Mouse (Mus musculus): ENCODE data around the gene Btrc. TPM values are rescaled to one million over a fixed set of nuclear protein-coding genes. Genes with fewer than 3 reads are reported as not detected.
"Not testable (repeated sequence)": the region's sequence is repeated elsewhere in the genome, so short reads cannot be mapped to it uniquely, and the experiment has no call there.

The Btrc gene
- total and polyA plus RNA-seq, 3 experiments = 11.4 to 83.6 (median 26.9) TPM

- TF ChIP-seq CTCF (IDR thresholded peaks at IDR 0.05; ENCODE audit: low read depth, low read length) (no peak), GATA2 (IDR thresholded peaks at IDR 0.05; ENCODE audit: borderline replicate concordance, low read depth, low read length) (no peak), POLR2AphosphoS5 (IDR thresholded peaks at IDR 0.05; ENCODE audit: insufficient replicate concordance, low read depth, low read length) (no peak), GATA1 (IDR thresholded peaks at IDR 0.05; ENCODE audit: borderline replicate concordance, low read length) (no peak), TAL1 (conservative IDR thresholded peaks at IDR 0.05; ENCODE audit: low read depth, low read length) (no peak)
- ATAC-seq (ENCODE audit: extremely low read depth, insufficient number of reproducible peaks, low FRiP score, poor library complexity, severe bottlenecking) (no peak), DNase-seq (ENCODE audit: low spot score) (no peak)
- H3K4me3 ChIP-seq (ENCODE audit: low read depth, low read length) = no peak overlapping the region
- H3K36me3 ChIP-seq (replicated peaks) = peaks cover 13% of the 10 kb centered on the region
- H3K27me3 ChIP-seq (ENCODE audit: insufficient read depth, low read length) = no peaks in the 10 kb centered on the region
- H3K9me3 ChIP-seq (replicated peaks) = no peaks in the 10 kb centered on the region
- peaks cover 13% of the 10 kb centered on the region for H3K4me1 ChIP-seq (ENCODE audit: insufficient read depth, low read depth, low read length)
These were observed 68.8 kb downstream of the Btrc start for GRCm38 (mm10) chr19:45432351-45432750.

DNA sequence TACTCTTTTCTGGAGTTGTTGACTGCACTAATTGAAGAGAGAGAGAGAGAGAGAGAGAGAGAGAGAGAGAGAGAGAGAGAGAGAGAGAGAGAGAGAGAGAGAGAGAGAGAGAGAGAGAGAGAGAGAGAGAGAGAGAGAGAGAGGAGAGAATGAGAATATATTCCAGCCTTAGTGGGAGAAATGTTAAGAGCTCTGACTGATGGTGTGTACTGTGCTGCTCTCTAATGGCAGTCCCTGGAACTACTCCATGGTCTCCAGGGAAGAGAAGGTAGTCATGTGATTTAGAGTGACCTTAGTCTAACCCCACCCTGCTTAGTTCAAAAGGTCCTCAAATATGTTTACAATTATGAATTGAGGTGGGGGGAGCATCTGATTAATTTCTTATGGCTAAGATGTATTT lies 72.5 kb downstream of the Btrc start:
- H3K36me3 ChIP-seq (replicated peaks) = peaks cover 15% of the 10 kb centered on the region
- peaks cover 43% of the 10 kb centered on the region for H3K4me1 ChIP-seq (ENCODE audit: insufficient read depth, low read depth, low read length)
- not testable (repeated sequence) for H3K4me3 ChIP-seq (ENCODE audit: low read depth, low read length); H3K9me3 ChIP-seq (replicated peaks); H3K27me3 ChIP-seq (ENCODE audit: insufficient read depth, low read length)
- peak; percentile 36 for DNase-seq (ENCODE audit: low spot score)
- TF ChIP-seq CTCF (IDR thresholded peaks at IDR 0.05; ENCODE audit: low read depth, low read length) = peak; percentile 68
- peak; percentile 28; the same call in 1 of the 2 replicates for ATAC-seq (ENCODE audit: extremely low read depth, insufficient number of reproducible peaks, low FRiP score, poor library complexity, severe bottlenecking)

- Histone ChIP-seq H3K4me1 (ENCODE audit: insufficient read depth, low read depth, low read length) (peaks cover 50% of the 10 kb centered on the region), H3K27me3 (ENCODE audit: insufficient read depth, low read length) (no peaks in the 10 kb centered on the region), H3K36me3 (replicated peaks) (peaks cover 15% of the 10 kb centered on the region), H3K9me3 (replicated peaks) (no peaks in the 10 kb centered on the region), H3K4me3 (ENCODE audit: low read depth, low read length) (no peak overlapping the region)
- ATAC-seq (ENCODE audit: extremely low read depth, insufficient number of reproducible peaks, low FRiP score, poor library complexity, severe bottlenecking) (no peak), DNase-seq (ENCODE audit: low spot score) (no peak)
- TF ChIP-seq GATA2 (IDR thresholded peaks at IDR 0.05; ENCODE audit: borderline replicate concordance, low read depth, low read length) = no peak
- TF ChIP-seq TAL1 (conservative IDR thresholded peaks at IDR 0.05; ENCODE audit: low read depth, low read length) = no peak
- no peak for TF ChIP-seq GATA1 (IDR thresholded peaks at IDR 0.05; ENCODE audit: borderline replicate concordance, low read length)
- TF ChIP-seq POLR2AphosphoS5 (IDR thresholded peaks at IDR 0.05; ENCODE audit: insufficient replicate concordance, low read depth, low read length) = no peak
- no peak for TF ChIP-seq CTCF (IDR thresholded peaks at IDR 0.05; ENCODE audit: low read depth, low read length)
These were observed 73.6 kb downstream of the Btrc start for GRCm38 (mm10) chr19:45437175-45437574.

- H3K4me1 ChIP-seq (ENCODE audit: insufficient read depth, low read depth, low read length) = peaks cover 55% of the 10 kb centered on the region
- TF ChIP-seq POLR2AphosphoS5 (IDR thresholded peaks at IDR 0.05; ENCODE audit: insufficient replicate concordance, low read depth, low read length) (no peak), GATA2 (IDR thresholded peaks at IDR 0.05; ENCODE audit: borderline replicate concordance, low read depth, low read length) (no peak), GATA1 (IDR thresholded peaks at IDR 0.05; ENCODE audit: borderline replicate concordance, low read length) (no peak), CTCF (IDR thresholded peaks at IDR 0.05; ENCODE audit: low read depth, low read length) (no peak), TAL1 (conservative IDR thresholded peaks at IDR 0.05; ENCODE audit: low read depth, low read length) (no peak)
- ATAC-seq (ENCODE audit: extremely low read depth, insufficient number of reproducible peaks, low FRiP score, poor library complexity, severe bottlenecking) (no peak), DNase-seq (ENCODE audit: low spot score) (no peak)
- peaks cover 13% of the 10 kb centered on the region for H3K36me3 ChIP-seq (replicated peaks)
- no peaks in the 10 kb centered on the region for H3K9me3 ChIP-seq (replicated peaks)
- H3K27me3 ChIP-seq (ENCODE audit: insufficient read depth, low read length) = no peaks in the 10 kb centered on the region
- H3K4me3 ChIP-seq (ENCODE audit: low read depth, low read length) = no peak overlapping the region
These were observed 74.7 kb downstream of the Btrc start for GRCm38 (mm10) chr19:45438191-45438590.

GRCm38 (mm10) chr19:45438928-45439846 lies 75.7 kb downstream of the Btrc start:
- Histone ChIP-seq H3K36me3 (replicated peaks) (peaks cover 9% of the 10 kb centered on the region), H3K4me3 (ENCODE audit: low read depth, low read length) (no peak overlapping the region; the same call in 1 of the 2 replicates), H3K4me1 (ENCODE audit: insufficient read depth, low read depth, low read length) (peaks cover 62% of the 10 kb centered on the region), H3K9me3 (replicated peaks) (no peaks in the 10 kb centered on the region), H3K27me3 (ENCODE audit: insufficient read depth, low read length) (no peaks in the 10 kb centered on the region)
- peak; percentile 15; the same call in 1 of the 2 replicates for ATAC-seq (ENCODE audit: extremely low read depth, insufficient number of reproducible peaks, low FRiP score, poor library complexity, severe bottlenecking)
- DNase-seq (ENCODE audit: low spot score) = no peak
- TF ChIP-seq POLR2AphosphoS5 (IDR thresholded peaks at IDR 0.05; ENCODE audit: insufficient replicate concordance, low read depth, low read length) (no peak), CTCF (IDR thresholded peaks at IDR 0.05; ENCODE audit: low read depth, low read length) (no peak)

- H3K36me3 ChIP-seq (replicated peaks) = peaks cover 9% of the 10 kb centered on the region
- DNase-seq (ENCODE audit: low spot score) (no peak), ATAC-seq (ENCODE audit: extremely low read depth, insufficient number of reproducible peaks, low FRiP score, poor library complexity, severe bottlenecking) (no peak)
- H3K9me3 ChIP-seq (replicated peaks) = no peaks in the 10 kb centered on the region
- no peaks in the 10 kb centered on the region for H3K27me3 ChIP-seq (ENCODE audit: insufficient read depth, low read length)
- TF ChIP-seq GATA2 (IDR thresholded peaks at IDR 0.05; ENCODE audit: borderline replicate concordance, low read depth, low read length) (no peak), GATA1 (IDR thresholded peaks at IDR 0.05; ENCODE audit: borderline replicate concordance, low read length) (no peak), POLR2AphosphoS5 (IDR thresholded peaks at IDR 0.05; ENCODE audit: insufficient replicate concordance, low read depth, low read length) (no peak), TAL1 (conservative IDR thresholded peaks at IDR 0.05; ENCODE audit: low read depth, low read length) (no peak), CTCF (IDR thresholded peaks at IDR 0.05; ENCODE audit: low read depth, low read length) (no peak)
- H3K4me3 ChIP-seq (ENCODE audit: low read depth, low read length) = no peak overlapping the region; the same call in 1 of the 2 replicates
- peaks cover 68% of the 10 kb centered on the region for H3K4me1 ChIP-seq (ENCODE audit: insufficient read depth, low read depth, low read length)
These were observed 77.1 kb downstream of the Btrc start for GRCm38 (mm10) chr19:45440554-45441175.

Measured in G1E (cell line).